Mouse (Mus musculus) embryonic facial prominence, embryonic 12.5 days (tissue): ENCODE measurements around the gene Asxl2. TPM values are rescaled to one million over a fixed set of nuclear protein-coding genes. Genes with fewer than 3 reads are reported as not detected.

Experiments
- ATAC-seq: fragments of 200-750 bp; cut with Nextera tagmentation; 2 replicates; pipeline ENCODE4 v1.8.0; 2017; ENCODE audit not compliant: insufficient number of reproducible peaks, insufficient read depth, low FRiP score, low TSS enrichment
- H3K27ac ChIP-seq: fragments of 300-500 bp; sonication (generic); 2 replicates; pipeline ENCODE4 v1.5.1; 2016; ENCODE audit warnings: mild to moderate bottlenecking
- H3K27me3 ChIP-seq: fragments of 300-500 bp; sonication (generic); 2 replicates; pipeline ENCODE4 v1.6.1; 2016; ENCODE audit warnings: mild to moderate bottlenecking, moderate library complexity
- H3K36me3 ChIP-seq: fragments of 300-500 bp; sonication (generic); 2 replicates; pipeline ENCODE4 v1.6.1; 2016; ENCODE audit warnings: mild to moderate bottlenecking
- H3K4me1 ChIP-seq: fragments of 300-500 bp; sonication (generic); 2 replicates; pipeline ENCODE4 v1.6.1; 2016
- H3K4me2 ChIP-seq: fragments of 300-500 bp; sonication (generic); replicated peaks from 2 replicates; pipeline ENCODE4 v1.6.1; 2016; ENCODE audit warnings: mild to moderate bottlenecking, moderate library complexity
- H3K4me3 ChIP-seq: fragments of 300-500 bp; sonication (generic); 2 replicates; pipeline ENCODE4 v1.5.1; 2016; ENCODE audit warnings: mild to moderate bottlenecking
- H3K9ac ChIP-seq: fragments of 300-500 bp; sonication (generic); 2 replicates; pipeline ENCODE4 v1.6.1; 2016; ENCODE audit warnings: mild to moderate bottlenecking, moderate library complexity
- H3K9me3 ChIP-seq: fragments of 300-500 bp; sonication (generic); 2 replicates; pipeline ENCODE4 v1.6.1; 2016; ENCODE audit warnings: mild to moderate bottlenecking, moderate library complexity
- WGBS: fragments of 180-500 bp; shearing (Covaris S2); methylation state at CpG from one replicate; pipeline ENCODE4 v1.1.7; 2016; 5-methylcytosine and 5-hydroxymethylcytosine counted together
- polyA plus RNA-seq: library from polyadenylated mRNA; unstranded; fragments of >200 nt; fragmentation: Nextera tagmentation; extraction: Ambion mirVana; gene quantifications from 2 replicates; pipeline ENCODE4 v1.2.1, GENCODE M21; 2016

Gene Asxl2
- polyA plus RNA-seq, 1 experiment from 2014 or later: 19.9 TPM

DNA sequence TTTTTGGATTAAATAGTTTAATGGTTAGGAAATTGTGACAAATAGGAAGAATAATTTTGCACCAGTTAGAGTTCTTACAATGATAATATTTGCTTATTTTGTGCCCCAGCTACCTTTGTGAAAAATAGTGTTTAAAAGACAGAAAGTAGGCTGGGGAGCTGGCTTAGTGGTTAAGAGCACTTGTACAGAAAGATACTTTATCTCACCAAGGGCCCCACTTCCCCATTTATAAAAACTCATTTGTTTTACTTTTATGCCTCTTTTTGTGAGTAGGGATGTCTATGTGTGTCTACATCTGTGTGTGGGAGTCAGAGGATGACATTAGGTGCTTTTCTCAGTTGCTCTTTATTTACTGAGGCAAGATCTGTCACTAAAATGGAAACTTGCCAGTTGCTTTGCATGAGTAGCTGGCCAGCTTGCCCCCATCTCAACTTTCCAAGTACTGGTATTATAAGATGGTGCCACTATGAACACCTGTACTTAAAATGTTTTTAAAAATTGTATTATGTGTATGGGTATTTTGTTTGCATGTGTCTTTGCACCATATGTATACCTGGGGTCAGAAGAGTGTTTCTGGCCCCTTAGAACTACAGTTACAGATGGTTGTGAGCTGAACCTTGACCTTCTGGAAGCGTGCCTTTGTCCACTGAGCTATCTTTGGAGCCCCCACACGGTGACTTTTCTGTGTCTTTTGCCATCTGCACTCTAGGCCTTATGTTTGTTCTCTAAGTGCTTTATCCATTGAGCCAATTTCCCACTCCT lies 3.2 kb downstream of the Asxl2 start:
- Histone ChIP-seq H3K4me1 (0 out of 2 replicates have a peak, but pooled peaks cover 11% of the 10 kb centered on the region), H3K4me2 (no peak overlapping the region), H3K36me3 (no peaks in the 10 kb centered on the region), H3K27ac (no peak overlapping the region), H3K9me3 (no peaks in the 10 kb centered on the region), H3K9ac (no peak overlapping the region), H3K4me3 (no peak overlapping the region), H3K27me3 (no peaks in the 10 kb centered on the region)
- ATAC-seq: no peak
- 87% methylated on average over 2 of the region's 2 CpGs for WGBS

DNA sequence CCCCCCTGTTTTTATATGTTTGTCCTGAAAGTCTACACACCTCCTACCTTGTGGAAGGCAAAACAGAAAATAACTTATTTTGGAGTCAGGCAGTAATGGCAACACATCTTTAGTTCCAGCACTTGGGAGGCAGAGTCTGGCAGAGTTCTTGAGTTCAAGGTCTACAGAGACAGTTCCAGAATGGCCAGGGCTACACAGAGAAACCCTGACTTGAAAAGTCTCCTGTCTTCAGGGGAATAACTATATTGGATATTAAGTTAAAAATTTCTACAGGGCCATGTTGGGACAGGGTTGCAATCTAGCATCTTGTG lies 3.7 kb downstream of the Asxl2 start:
- H3K4me1 ChIP-seq: 0 out of 2 replicates have a peak, but pooled peaks cover 9% of the 10 kb centered on the region
- H3K36me3 ChIP-seq: no peaks in the 10 kb centered on the region
- no peaks in the 10 kb centered on the region for H3K27me3 ChIP-seq
- no peak overlapping the region for H3K9ac ChIP-seq
- H3K27ac ChIP-seq: no peak overlapping the region
- no peak overlapping the region for H3K4me3 ChIP-seq
- no peak overlapping the region for H3K4me2 ChIP-seq
- ATAC-seq: no peak
- no peaks in the 10 kb centered on the region for H3K9me3 ChIP-seq

DNA sequence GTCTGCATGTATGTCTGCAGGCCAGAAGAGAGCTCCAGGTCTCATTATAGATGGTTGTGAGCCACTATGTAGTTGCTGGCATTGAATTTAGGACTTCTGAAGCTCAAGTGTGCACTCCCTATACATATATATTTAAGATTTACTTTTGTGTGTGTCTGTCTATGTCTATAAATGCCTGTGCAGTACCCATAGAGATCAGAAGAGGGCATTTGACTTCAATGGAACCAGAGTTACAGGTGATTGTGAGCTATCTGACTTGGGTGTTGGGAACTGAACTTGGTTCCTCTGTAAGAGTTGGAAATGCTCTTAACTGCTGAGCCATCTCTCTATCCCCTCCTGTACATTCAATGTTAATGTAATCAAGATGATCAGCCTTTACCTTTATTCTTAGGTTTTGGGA lies 4.3 kb downstream of the Asxl2 start:
- Histone ChIP-seq H3K27ac (no peak overlapping the region), H3K9me3 (no peaks in the 10 kb centered on the region), H3K4me1 (0 out of 2 replicates have a peak, but pooled peaks cover 6% of the 10 kb centered on the region), H3K36me3 (no peaks in the 10 kb centered on the region), H3K4me2 (no peak overlapping the region), H3K27me3 (no peaks in the 10 kb centered on the region), H3K4me3 (no peak overlapping the region), H3K9ac (no peak overlapping the region)
- no peak for ATAC-seq

GRCm38 (mm10) chr12:3433736-3434135 lies 7.1 kb downstream of the Asxl2 start:
- Histone ChIP-seq H3K4me2 (no peak overlapping the region), H3K27ac (no peak overlapping the region), H3K36me3 (no peaks in the 10 kb centered on the region), H3K27me3 (no peaks in the 10 kb centered on the region), H3K9me3 (no peaks in the 10 kb centered on the region), H3K4me3 (no peak overlapping the region), H3K4me1 (no peaks in the 10 kb centered on the region), H3K9ac (no peak overlapping the region)
- ATAC-seq: no peak
- WGBS: 63% methylated on average over 1 of the region's 1 CpGs

GRCm38 (mm10) chr12:3436446-3436845 lies 9.8 kb downstream of the Asxl2 start:
- H3K4me2 ChIP-seq: no peak overlapping the region
- H3K27me3 ChIP-seq: no peaks in the 10 kb centered on the region
- H3K9me3 ChIP-seq: no peaks in the 10 kb centered on the region
- no peak overlapping the region for H3K9ac ChIP-seq
- H3K4me3 ChIP-seq: no peak overlapping the region
- WGBS: 86% methylated on average over 5 of the region's 5 CpGs
- no peak overlapping the region for H3K27ac ChIP-seq
- ATAC-seq: no peak
- no peaks in the 10 kb centered on the region for H3K36me3 ChIP-seq
- H3K4me1 ChIP-seq: no peaks in the 10 kb centered on the region

DNA sequence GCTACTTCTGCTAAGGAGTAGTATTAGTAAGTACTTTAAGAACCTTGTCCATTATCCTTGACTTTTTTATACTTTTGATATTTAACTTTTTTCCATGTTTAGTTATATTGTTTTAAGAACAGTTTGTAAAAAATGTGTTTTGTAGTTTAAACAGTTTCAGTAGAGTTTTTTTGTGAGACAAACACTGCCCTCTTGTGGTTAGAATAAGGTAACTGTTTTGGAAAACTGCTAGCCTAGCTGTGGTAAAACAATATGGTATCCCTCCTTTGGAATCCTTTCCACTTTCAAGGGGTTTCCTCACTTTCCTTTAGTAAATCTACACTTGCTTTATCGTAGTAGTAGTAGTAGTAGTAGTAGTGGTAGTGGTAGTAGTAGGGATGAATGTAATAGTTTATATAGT lies 11.2 kb downstream of the Asxl2 start:
- Histone ChIP-seq H3K4me2 (no peak overlapping the region), H3K36me3 (no peaks in the 10 kb centered on the region), H3K4me1 (no peaks in the 10 kb centered on the region), H3K27me3 (no peaks in the 10 kb centered on the region), H3K9me3 (no peaks in the 10 kb centered on the region), H3K9ac (no peak overlapping the region), H3K4me3 (no peak overlapping the region), H3K27ac (no peak overlapping the region)
- ATAC-seq: no peak
- 92% methylated on average over 1 of the region's 1 CpGs for WGBS

DNA sequence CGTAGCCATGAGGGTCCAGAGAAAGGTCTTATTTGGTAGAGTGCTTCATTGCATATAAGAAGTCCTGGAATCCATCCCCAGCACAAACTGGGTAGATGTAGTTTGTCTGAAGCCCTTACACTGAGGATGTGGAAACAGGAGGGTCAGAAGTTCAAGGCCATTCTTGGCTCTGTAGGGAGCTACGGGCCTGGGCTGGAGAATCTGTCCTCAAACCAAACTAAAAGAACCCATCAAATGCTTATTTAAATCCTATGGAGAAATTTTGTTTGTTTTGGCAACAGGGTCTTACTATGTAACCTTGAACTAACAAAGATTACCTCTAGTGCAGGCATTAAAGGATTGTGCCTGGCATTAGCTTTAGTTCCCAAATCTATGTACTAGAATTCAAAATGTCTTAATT lies 14.3 kb downstream of the Asxl2 start:
- H3K36me3 ChIP-seq: no peaks in the 10 kb centered on the region
- no peaks in the 10 kb centered on the region for H3K9me3 ChIP-seq
- no peak overlapping the region for H3K9ac ChIP-seq
- no peak overlapping the region for H3K4me3 ChIP-seq
- WGBS: 80% methylated on average over 2 of the region's 2 CpGs
- no peak for ATAC-seq
- H3K4me2 ChIP-seq: no peak overlapping the region
- H3K27ac ChIP-seq: no peak overlapping the region
- no peaks in the 10 kb centered on the region for H3K4me1 ChIP-seq
- H3K27me3 ChIP-seq: no peaks in the 10 kb centered on the region

DNA sequence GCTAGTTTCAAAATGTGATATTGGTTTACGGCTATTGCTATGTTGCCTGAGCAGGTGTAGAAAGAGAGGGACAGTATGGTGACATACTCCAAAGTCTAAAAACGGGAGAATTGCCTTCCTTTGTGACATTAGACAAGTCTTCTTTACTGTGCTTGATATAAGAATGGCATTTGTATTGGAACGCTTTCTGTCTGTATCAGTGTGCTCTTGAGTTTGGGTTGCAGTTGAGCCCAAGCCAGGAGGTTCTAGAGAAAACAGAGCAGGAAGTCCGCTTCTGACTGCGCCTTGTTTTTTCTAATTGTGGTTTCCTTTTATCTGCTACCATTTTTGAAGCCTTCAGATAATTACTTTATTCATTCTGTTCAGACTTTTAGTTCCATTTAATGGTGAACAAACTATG lies 14.7 kb downstream of the Asxl2 start:
- 84% methylated on average over 5 of the region's 5 CpGs for WGBS
- no peak overlapping the region for H3K4me3 ChIP-seq
- no peaks in the 10 kb centered on the region for H3K4me1 ChIP-seq
- no peak for ATAC-seq
- H3K9ac ChIP-seq: no peak overlapping the region
- H3K9me3 ChIP-seq: no peaks in the 10 kb centered on the region
- no peak overlapping the region for H3K4me2 ChIP-seq
- H3K27ac ChIP-seq: no peak overlapping the region
- no peaks in the 10 kb centered on the region for H3K27me3 ChIP-seq
- H3K36me3 ChIP-seq: no peaks in the 10 kb centered on the region

- no peak for ATAC-seq
- no peak overlapping the region for H3K9ac ChIP-seq
- no peaks in the 10 kb centered on the region for H3K27me3 ChIP-seq
- no peak overlapping the region for H3K27ac ChIP-seq
- 94% methylated on average over 3 of the region's 3 CpGs for WGBS
- peaks cover 36% of the 10 kb centered on the region for H3K36me3 ChIP-seq
- H3K9me3 ChIP-seq: no peaks in the 10 kb centered on the region
- H3K4me2 ChIP-seq: no peak overlapping the region
- no peaks in the 10 kb centered on the region for H3K4me1 ChIP-seq
- H3K4me3 ChIP-seq: no peak overlapping the region
These were observed 26.9 kb downstream of the Asxl2 start for GRCm38 (mm10) chr12:3453554-3453953.

DNA sequence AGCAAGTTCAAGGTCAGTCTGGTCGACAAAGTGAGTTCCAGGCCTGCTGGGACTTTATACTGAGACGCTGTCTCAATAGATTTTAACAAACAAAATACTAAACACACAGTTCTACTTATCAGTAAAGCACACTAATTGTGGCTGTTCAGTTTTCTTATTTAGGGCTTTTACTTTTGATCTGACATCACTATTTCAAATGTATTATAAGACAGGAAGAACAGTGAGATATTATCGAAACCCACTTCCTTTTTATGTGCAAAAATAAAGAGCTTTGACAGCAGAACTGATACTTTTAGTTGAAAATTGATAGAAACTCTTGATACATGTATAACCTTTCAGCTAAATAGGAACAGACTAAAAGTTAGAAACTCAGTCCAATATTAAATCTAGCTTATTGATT lies 36.4 kb downstream of the Asxl2 start:
- no peaks in the 10 kb centered on the region for H3K9me3 ChIP-seq
- no peak overlapping the region for H3K4me3 ChIP-seq
- no peaks in the 10 kb centered on the region for H3K27me3 ChIP-seq
- ATAC-seq: no peak
- H3K27ac ChIP-seq: no peak overlapping the region
- H3K36me3 ChIP-seq: peaks cover 23% of the 10 kb centered on the region
- no peak overlapping the region for H3K9ac ChIP-seq
- no peaks in the 10 kb centered on the region for H3K4me1 ChIP-seq
- no peak overlapping the region for H3K4me2 ChIP-seq
- WGBS: 91% methylated on average over 3 of the region's 3 CpGs

DNA sequence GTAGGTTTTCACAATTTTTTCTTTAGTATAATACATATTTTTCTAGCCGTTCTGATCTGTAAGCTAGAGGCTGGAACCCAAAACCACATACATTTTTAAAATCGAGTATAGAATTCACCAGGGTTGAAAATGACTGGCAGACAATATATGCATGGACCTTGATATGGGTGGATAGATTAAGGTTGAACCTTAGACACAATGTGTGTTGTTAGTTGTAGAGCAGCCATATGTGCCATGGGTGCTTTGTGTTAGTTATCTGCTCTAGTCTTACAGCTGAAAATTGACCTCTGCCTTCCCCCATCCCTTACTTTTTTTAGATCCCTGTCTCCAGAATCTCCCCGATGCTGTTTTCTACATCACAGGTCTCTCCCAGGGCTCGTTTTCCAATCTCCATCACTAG lies 73.0 kb downstream of the Asxl2 start:
- Histone ChIP-seq H3K4me2 (no peak overlapping the region), H3K36me3 (peaks cover 45% of the 10 kb centered on the region), H3K27ac (no peak overlapping the region), H3K4me1 (no peaks in the 10 kb centered on the region), H3K9ac (no peak overlapping the region), H3K9me3 (no peaks in the 10 kb centered on the region), H3K4me3 (no peak overlapping the region), H3K27me3 (no peaks in the 10 kb centered on the region)
- WGBS: 83% methylated on average over 4 of the region's 4 CpGs
- no peak for ATAC-seq

- Histone ChIP-seq H3K27ac (no peak overlapping the region), H3K36me3 (peaks cover 45% of the 10 kb centered on the region), H3K4me2 (no peak overlapping the region), H3K4me3 (no peak overlapping the region), H3K27me3 (no peaks in the 10 kb centered on the region), H3K9me3 (no peaks in the 10 kb centered on the region), H3K9ac (no peak overlapping the region), H3K4me1 (no peaks in the 10 kb centered on the region)
- WGBS: 88% methylated on average over 6 of the region's 6 CpGs
- ATAC-seq: no peak
These were observed 73.4 kb downstream of the Asxl2 start for GRCm38 (mm10) chr12:3500071-3500470.
